Mouse (Mus musculus) cerebellum, adult 9-10 months (tissue): ENCODE measurements around the gene 2610028H24Rik.

Source experiments
- DNase-seq: peaks from one replicate; pipeline ENCODE4 v3.0.0; 2022

The 2610028H24Rik gene

DNA sequence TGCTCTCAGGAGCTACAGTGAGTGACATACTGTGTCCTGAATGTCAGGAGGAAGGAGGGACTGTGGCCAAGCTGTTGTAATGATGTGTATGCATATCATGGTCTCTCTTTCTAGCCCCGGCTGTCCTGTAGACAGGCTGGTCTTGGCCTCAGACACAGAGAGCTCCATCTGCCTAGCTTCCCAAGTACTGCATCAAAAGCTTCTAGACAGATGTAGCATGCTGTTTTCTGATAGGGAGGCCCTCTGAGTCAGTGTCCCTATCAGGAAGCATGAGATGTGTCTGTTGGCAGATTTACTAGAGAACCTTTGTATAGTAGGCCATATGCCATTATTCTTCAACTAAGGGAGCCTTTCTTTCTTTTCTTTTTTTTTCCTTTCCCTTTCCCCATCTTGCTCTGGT lies 44.6 kb downstream of the 2610028H24Rik start:
- no peak for DNase-seq

DNA sequence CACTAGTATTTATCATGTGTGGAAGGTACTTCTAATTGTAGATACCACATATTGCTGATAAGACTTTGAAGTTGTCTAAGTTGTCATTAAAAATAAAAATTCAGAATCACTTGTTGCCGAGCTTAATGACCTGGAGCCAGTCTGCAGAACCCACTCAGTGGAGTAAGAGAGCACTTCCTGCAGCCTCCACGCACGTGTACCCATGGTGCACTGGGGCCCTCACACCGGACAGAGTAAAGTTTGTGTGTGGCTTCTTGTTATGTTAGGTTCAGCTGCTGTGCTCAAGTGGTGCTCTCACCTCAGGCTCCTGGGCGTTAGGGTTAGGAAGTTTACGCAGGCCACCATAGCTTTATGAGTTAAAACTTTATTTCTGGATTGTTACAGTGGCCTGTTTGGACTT lies 46.6 kb downstream of the 2610028H24Rik start:
- no peak for DNase-seq

- DNase-seq = no peak
Measured at GRCm38 (mm10) chr10:76496366-76496765, 47.5 kb downstream of the 2610028H24Rik start.

- DNase-seq = no peak
Measured at GRCm38 (mm10) chr10:76497522-76497921, 48.6 kb downstream of the 2610028H24Rik start.

DNA sequence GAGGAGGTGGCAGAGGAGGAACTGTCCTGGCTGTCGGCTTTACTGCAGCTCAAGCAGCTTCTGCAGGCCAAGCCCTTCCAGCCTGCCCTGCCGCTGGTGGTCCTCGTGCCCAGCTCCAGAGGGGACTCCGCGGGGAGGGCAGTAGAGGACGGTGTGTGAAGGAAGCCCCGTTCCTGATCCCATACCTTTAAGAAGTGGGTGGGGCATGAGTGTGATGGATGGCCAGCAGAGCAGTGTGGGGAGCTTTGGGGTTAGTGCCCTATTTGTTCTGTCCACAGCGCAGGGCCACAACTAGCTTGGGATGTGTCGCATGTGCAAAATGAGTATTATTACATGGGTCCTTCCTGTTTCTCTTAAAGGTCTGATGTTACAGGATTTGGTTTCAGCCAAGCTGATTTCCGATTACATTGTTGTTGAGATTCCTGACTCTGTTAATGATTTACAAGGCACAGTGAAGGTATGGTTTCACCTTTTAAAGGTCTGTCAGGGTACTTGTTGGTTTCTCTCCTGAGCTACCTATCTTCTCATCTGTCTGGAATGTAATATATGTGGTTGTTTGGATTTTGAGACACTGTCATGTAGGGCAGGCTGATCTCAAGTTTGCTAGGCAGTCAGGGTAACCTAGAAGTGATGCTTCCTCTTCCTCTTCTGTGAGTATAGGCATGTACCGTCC lies 55.5 kb downstream of the 2610028H24Rik start:
- DNase-seq = no peak

DNA sequence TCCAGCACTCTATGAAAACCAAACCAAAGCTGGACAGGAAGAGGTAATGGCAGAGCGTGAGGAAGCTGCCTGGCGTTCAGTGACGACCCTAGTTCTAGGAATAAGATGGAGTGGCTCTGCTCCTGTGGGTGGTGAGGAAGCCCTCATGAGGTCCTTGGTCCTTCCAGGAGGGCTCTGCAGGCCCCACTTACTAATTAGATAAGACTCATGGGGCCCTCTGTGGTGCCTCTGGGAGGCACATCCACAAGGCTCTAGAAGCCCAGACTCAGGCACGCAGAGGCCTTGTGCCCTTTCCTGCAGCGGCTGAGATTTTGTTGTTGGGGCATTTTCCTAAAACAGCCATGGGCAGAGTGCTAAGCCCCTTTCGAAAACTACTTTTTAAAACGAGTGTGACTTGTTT lies 57.0 kb downstream of the 2610028H24Rik start:
- DNase-seq = no peak
